Mouse (Mus musculus) embryonic facial prominence, embryonic 15.5 days (tissue): ENCODE measurements around the gene Cers2. TPM values are rescaled to one million over a fixed set of nuclear protein-coding genes. Genes with fewer than 3 reads are reported as not detected.

ENCODE experiments used
- ATAC-seq: fragments of 200-750 bp; cut with Nextera tagmentation; 2 replicates; pipeline ENCODE4 v1.8.0; 2017; ENCODE audit warnings: low read depth, moderate TSS enrichment; ENCODE audit not compliant: insufficient number of reproducible peaks, low FRiP score, low TSS enrichment
- H3K27ac ChIP-seq: fragments of 300-500 bp; sonication (generic); replicated peaks from 2 replicates; pipeline ENCODE4 v1.5.1; 2015; ENCODE audit warnings: mild to moderate bottlenecking, inconsistent platforms
- H3K27me3 ChIP-seq: fragments of 300-500 bp; sonication (generic); 2 replicates; pipeline ENCODE4 v1.6.1; 2015; ENCODE audit warnings: inconsistent platforms
- H3K36me3 ChIP-seq: fragments of 300-500 bp; sonication (generic); 2 replicates; pipeline ENCODE4 v1.6.1; 2015; ENCODE audit warnings: mild to moderate bottlenecking, inconsistent platforms
- H3K4me1 ChIP-seq: fragments of 300-500 bp; sonication (generic); 2 replicates; pipeline ENCODE4 v1.6.1; 2015; ENCODE audit warnings: inconsistent platforms
- H3K4me2 ChIP-seq: fragments of 300-500 bp; sonication (generic); replicated peaks from 2 replicates; pipeline ENCODE4 v1.6.1; 2015; ENCODE audit warnings: mild to moderate bottlenecking, inconsistent platforms
- H3K4me3 ChIP-seq: fragments of 300-500 bp; sonication (generic); replicated peaks from 2 replicates; pipeline ENCODE4 v1.5.1; 2015; ENCODE audit warnings: mild to moderate bottlenecking, inconsistent platforms
- H3K9ac ChIP-seq: fragments of 300-500 bp; sonication (generic); 2 replicates; pipeline ENCODE4 v1.6.1; 2015; ENCODE audit warnings: inconsistent platforms
- H3K9me3 ChIP-seq: fragments of 300-500 bp; sonication (generic); replicated peaks from 2 replicates; pipeline ENCODE4 v1.6.1; 2016; ENCODE audit warnings: inconsistent platforms
- WGBS: fragments of 180-500 bp; shearing (Covaris S2); methylation state at CpG from one replicate; pipeline ENCODE4 v1.1.7; 2015; 5-methylcytosine and 5-hydroxymethylcytosine counted together
- polyA plus RNA-seq: library from polyadenylated mRNA; unstranded; fragments of >200 nt; fragmentation: Nextera tagmentation; extraction: Ambion mirVana; gene quantifications from 2 replicates; pipeline ENCODE4 v1.2.1, GENCODE M21; 2015

The Cers2 gene
- polyA plus RNA-seq, 1 experiment from 2014 or later: 153 TPM

DNA sequence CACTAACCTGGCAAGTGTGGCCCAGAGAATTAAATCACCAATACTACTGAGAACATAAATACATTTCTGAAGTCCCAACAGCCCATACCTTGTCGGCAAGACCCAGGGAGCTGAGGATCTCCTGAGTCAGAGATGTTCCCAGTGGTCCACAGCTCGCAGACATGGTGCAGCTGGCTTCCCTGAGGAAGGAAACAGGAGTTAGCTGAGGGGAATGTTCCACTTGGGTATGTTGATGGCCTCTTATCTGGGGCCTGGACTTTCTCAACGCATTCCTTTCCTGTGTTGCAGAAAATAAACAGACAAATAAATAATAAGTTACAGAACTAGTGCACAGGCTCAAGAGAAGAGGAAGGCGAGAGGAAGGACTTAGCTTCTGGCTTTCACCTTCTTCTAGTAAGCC is 8.3 kb upstream of the Cers2 start:
- ATAC-seq: no peak
- no peaks in the 10 kb centered on the region for H3K9me3 ChIP-seq
- no peak overlapping the region for H3K4me3 ChIP-seq
- H3K36me3 ChIP-seq: no peaks in the 10 kb centered on the region
- no peak overlapping the region for H3K27ac ChIP-seq
- H3K4me1 ChIP-seq: peaks cover 8% of the 10 kb centered on the region; the same call in 1 of the 2 replicates
- WGBS: 78% methylated on average over 4 of the region's 4 CpGs
- H3K9ac ChIP-seq: no peak overlapping the region
- H3K4me2 ChIP-seq: no peak overlapping the region
- H3K27me3 ChIP-seq: no peaks in the 10 kb centered on the region

DNA sequence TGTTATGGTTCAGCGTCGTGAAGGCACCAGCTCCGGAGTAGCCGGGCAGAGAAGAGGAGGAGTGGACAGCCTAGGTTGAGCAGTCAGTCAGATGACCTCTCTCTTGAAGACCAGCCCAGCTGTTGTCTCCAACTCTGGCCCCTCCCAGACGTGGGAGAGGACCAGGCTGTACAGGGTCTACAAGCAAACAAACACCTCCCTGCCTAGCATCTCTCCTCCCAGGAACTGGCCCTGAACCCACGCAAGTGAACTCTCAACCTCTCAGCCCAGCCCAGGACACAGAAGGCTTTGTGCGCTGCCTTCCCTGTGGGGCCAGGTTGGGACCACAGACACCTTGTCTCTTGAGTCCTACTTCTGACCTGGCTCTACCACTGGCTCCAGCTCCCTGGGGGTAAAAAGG is 7.5 kb upstream of the Cers2 start, which contains the start of gene Anxa9:
Gene Anxa9 (minus strand): TSS at position 77 of the 400 bp plus-strand sequence.
- H3K4me2 ChIP-seq: no peak within 1 kb of the TSS
- H3K4me3 ChIP-seq: no peak within 1 kb of the TSS
- H3K27me3 ChIP-seq: no peaks in the 10 kb centered on the region
- H3K4me1 ChIP-seq: peaks cover 8% of the 10 kb centered on the region; the same call in 1 of the 2 replicates
- peak within 1 kb of the TSS; percentile 17 for H3K27ac ChIP-seq
- no peak within 1 kb of the TSS for H3K9ac ChIP-seq
- peak; percentile 37; the same call in 1 of the 2 replicates for ATAC-seq
- no peaks in the 10 kb centered on the region for H3K36me3 ChIP-seq
- H3K9me3 ChIP-seq: no peaks in the 10 kb centered on the region
- 51% methylated on average over 7 of the region's 7 CpGs for WGBS

DNA sequence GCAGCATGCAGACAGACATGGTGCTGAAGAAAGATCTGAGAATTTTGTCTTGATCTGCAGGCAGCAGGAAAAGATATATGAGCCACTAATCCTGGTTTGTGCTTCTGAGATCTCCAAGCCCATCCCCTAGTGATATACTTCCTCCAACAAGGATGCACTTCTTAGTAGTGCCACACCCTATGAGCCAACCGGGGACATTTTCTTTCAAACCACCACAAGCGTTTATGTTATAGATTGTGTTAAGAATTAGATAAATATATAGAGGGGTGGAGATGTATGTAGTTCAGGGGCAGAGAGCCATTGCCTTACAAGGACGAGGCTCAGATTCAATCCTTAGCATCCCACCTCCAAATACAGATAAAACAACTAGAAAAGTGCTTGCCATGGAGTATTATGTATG is 4.1 kb upstream of the Cers2 start:
- Histone ChIP-seq H3K9me3 (no peaks in the 10 kb centered on the region), H3K27ac (no peak overlapping the region), H3K27me3 (no peaks in the 10 kb centered on the region), H3K4me3 (no peak overlapping the region), H3K9ac (no peak overlapping the region), H3K4me2 (no peak overlapping the region), H3K36me3 (no peaks in the 10 kb centered on the region), H3K4me1 (peaks cover 8% of the 10 kb centered on the region; the same call in 1 of the 2 replicates)
- ATAC-seq: no peak
- 66% methylated on average over 3 of the region's 3 CpGs for WGBS

DNA sequence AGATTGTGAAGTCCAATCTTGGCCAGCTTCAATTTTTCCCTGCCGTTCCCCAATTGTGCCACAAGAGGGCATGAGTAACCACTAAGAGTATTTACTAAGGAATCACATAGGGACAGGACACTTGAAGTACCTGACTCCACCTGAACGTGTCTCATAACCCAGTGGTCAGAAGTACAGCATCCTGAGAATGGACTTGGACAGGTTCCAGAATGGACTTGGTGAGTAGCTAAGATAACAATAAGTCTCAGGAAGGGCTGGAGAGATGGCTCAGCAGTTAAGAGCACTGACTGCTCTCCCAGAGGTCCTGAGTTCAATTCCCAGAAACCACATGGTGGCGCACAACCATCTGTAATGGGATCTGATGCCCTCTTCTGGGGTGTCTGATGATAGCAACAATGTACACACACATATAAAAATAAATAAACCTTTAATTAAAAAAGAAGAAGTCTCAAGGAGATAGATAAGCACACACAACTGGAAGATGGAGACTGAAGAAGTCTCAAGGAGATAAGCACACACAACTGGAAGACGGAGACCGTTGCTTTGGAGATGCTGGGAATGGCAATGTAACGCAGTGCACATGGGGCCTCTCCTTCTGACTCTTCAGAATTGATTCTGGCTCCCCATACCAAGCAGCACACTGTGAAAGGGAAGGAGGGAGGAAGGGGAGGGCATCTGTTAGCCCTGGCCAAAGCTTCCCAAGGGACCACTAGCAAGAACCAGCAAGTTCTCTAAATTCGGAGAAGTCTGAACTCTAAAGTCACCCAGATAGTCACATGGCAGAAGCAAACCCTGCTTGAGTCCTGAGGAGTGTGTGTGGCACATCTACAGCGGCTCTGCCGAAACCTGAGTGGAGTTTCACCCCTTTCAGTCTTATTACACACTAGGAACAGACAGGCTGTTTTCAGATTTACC is 3.4 kb upstream of the Cers2 start:
- Histone ChIP-seq H3K4me2 (no peak overlapping the region), H3K27ac (no peak overlapping the region), H3K27me3 (no peaks in the 10 kb centered on the region), H3K9ac (no peak overlapping the region), H3K9me3 (no peaks in the 10 kb centered on the region), H3K36me3 (no peaks in the 10 kb centered on the region), H3K4me1 (peaks cover 13% of the 10 kb centered on the region), H3K4me3 (no peak overlapping the region)
- no peak for ATAC-seq
- 65% methylated on average over 9 of the region's 9 CpGs for WGBS

GRCm38 (mm10) chr3:95312623-95313022 is 2.0 kb upstream of the Cers2 start:
- Histone ChIP-seq H3K4me3 (no peak overlapping the region), H3K36me3 (no peaks in the 10 kb centered on the region), H3K9ac (no peak overlapping the region), H3K9me3 (no peaks in the 10 kb centered on the region), H3K27me3 (no peaks in the 10 kb centered on the region), H3K4me2 (no peak overlapping the region), H3K27ac (no peak overlapping the region), H3K4me1 (peaks cover 19% of the 10 kb centered on the region)
- ATAC-seq: no peak
- WGBS: 71% methylated on average over 6 of the region's 6 CpGs

DNA sequence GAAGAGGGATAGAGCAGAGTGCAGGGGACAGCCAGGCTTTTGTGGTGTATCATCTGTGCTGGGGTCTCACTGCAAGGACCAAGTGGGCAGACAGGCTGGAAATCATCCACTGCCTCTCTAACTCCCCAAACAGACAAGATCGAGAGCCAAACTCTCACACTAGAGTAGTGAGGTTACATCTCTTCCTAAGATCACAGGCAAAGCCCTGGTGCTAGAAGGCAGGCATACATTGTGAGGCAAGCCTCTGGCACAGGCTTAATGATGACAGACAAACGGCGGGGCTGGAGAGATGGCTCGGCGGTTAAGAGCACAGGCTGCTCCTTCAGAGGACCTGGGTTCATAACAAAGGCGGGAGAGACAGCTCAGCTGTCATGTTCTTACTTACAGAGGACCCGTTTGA is 1.1 kb upstream of the Cers2 start:
- Histone ChIP-seq H3K9ac (no peak overlapping the region), H3K4me3 (no peak overlapping the region), H3K4me2 (no peak overlapping the region), H3K9me3 (no peaks in the 10 kb centered on the region), H3K27me3 (no peaks in the 10 kb centered on the region), H3K27ac (no peak overlapping the region), H3K4me1 (peaks cover 23% of the 10 kb centered on the region), H3K36me3 (peaks cover under 1% of the 10 kb centered on the region; the same call in 1 of the 2 replicates)
- 47% methylated on average over 7 of the region's 7 CpGs for WGBS
- no peak for ATAC-seq

DNA sequence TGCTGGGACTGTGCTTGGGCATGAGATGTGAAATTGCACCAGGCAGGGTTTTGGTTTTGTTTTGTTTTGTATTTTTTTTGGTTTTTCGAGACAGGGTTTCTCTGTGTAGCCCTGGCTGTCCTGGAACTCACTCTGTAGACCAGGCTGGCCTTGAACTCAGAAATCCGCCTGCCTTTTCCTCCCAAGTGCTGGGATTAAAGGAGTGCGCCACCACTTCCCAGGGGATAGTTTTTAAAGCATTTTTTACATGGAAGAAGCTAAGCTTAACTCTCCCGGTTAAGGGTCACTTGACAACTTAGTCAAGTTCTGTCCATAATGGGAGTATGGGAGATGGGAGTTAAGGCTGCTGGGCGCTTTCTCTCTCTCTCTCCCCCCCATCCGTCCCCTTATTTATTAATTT is 516 bp upstream of the Cers2 start:
- no peak overlapping the region for H3K9ac ChIP-seq
- ATAC-seq: no peak
- peak overlapping the region; percentile 75 for H3K4me2 ChIP-seq
- peaks cover 29% of the 10 kb centered on the region for H3K4me1 ChIP-seq
- H3K27me3 ChIP-seq: no peaks in the 10 kb centered on the region
- peak overlapping the region; percentile 81 for H3K4me3 ChIP-seq
- H3K9me3 ChIP-seq: no peaks in the 10 kb centered on the region
- no peak overlapping the region for H3K27ac ChIP-seq
- peaks cover 5% of the 10 kb centered on the region; the same call in 1 of the 2 replicates for H3K36me3 ChIP-seq
- 61% methylated on average over 6 of the region's 6 CpGs for WGBS

- Histone ChIP-seq H3K4me2 (peak overlapping the region; percentile 75), H3K4me1 (peaks cover 30% of the 10 kb centered on the region), H3K27ac (peak overlapping the region; percentile 91), H3K36me3 (peaks cover 12% of the 10 kb centered on the region), H3K9me3 (no peaks in the 10 kb centered on the region), H3K4me3 (peak overlapping the region; percentile 81), H3K27me3 (no peaks in the 10 kb centered on the region), H3K9ac (peak overlapping the region; percentile 92)
- WGBS: under 1% methylated on average over 71 of the region's 71 CpGs
- ATAC-seq: peak; percentile 93
Measured at GRCm38 (mm10) chr3:95315094-95315843, 678 bp downstream of the Cers2 start.

- Histone ChIP-seq H3K27me3 (no peaks in the 10 kb centered on the region), H3K27ac (peak overlapping the region; percentile 91), H3K4me1 (peaks cover 30% of the 10 kb centered on the region), H3K4me2 (peak overlapping the region; percentile 75), H3K36me3 (peaks cover 19% of the 10 kb centered on the region), H3K4me3 (peak overlapping the region; percentile 81), H3K9me3 (no peaks in the 10 kb centered on the region), H3K9ac (peak overlapping the region; percentile 92)
- no peak for ATAC-seq
- WGBS: 9% methylated on average over 9 of the region's 9 CpGs
Measured at GRCm38 (mm10) chr3:95315844-95316550, 1.4 kb downstream of the Cers2 start.

DNA sequence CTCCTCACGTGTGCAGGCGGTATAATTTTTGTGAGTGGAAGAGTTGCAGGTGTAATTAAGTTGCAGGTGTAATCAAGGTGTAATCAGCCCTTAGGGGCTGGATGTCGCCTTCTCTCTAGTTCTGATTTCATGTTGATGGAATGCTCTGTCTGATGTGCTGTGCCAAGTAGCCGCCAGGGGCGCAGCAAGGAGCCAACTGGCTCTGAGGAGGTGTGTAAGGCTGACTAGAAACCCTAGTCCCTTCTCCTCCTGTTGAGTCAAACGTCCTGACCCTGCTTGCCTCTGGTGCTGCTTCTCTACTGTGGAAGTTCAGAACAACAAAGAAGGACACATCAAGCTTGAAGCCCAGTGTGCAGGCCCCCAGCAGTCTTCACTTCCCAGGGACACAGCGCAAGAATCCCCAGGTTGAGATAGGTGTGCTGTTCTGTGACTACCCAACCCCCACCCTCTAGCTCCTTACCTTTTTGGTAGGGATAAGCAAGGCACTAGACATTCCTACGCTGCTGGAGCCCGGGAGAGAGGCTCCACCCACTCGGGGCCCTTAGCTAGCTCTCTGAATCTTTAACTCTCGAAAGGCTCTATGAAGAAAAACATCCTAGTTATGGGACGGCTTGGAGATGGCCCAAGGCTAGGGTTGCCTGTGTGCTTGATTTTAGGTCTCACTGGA is 3.0 kb downstream of the Cers2 start:
- no peak for ATAC-seq

More for the DNA sequence above, 3.0 kb downstream of the Cers2 start:
- peak overlapping the region; percentile 6; the same call in 1 of the 2 replicates for H3K4me3 ChIP-seq
- H3K9me3 ChIP-seq: no peaks in the 10 kb centered on the region
- 15% methylated on average over 12 of the region's 12 CpGs for WGBS
- H3K4me1 ChIP-seq: peaks cover 30% of the 10 kb centered on the region
- H3K9ac ChIP-seq: no peak overlapping the region
- peak overlapping the region; percentile 33 for H3K4me2 ChIP-seq
- H3K36me3 ChIP-seq: peaks cover 35% of the 10 kb centered on the region
- no peaks in the 10 kb centered on the region for H3K27me3 ChIP-seq
- peak overlapping the region; percentile 48 for H3K27ac ChIP-seq
